Mouse (Mus musculus): Measurements from ENCODE around the gene Phyh.

Gene Phyh

DNA sequence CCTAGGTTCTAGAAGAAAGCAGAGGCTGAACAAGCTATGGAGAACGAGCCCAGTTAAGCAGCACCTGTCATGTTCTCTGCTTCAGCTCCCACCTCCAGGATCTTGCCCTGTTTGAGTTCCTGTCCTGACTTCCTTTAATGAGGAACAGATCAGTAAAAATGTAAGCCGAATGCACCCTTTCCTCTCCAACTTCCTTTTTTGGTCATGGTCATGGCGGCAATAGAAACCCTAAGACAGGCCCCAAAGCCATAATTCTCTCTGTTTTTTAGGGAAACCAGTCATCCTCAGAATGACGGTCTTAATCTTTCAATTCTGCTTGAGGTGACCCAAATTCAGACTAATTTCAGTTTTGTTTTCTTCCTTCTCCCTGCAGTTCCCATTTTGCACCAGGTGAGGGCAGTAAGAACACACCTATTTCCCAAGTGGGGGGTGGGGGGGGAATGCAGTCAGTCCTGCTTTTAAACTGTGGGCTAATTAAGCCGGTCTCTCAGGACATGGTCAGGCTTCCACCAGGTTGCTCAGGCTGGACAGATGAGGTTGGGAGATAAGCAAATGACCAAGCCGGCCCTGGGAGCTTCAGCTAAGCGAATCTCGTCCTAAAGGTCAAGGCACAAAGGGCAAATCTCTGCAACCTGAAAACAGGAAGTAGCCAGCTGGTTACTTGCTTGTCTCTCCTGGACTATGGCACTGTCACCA is 1.3 kb upstream of the Phyh start:
- DNase-seq: peak; percentile 74 to 78

DNA sequence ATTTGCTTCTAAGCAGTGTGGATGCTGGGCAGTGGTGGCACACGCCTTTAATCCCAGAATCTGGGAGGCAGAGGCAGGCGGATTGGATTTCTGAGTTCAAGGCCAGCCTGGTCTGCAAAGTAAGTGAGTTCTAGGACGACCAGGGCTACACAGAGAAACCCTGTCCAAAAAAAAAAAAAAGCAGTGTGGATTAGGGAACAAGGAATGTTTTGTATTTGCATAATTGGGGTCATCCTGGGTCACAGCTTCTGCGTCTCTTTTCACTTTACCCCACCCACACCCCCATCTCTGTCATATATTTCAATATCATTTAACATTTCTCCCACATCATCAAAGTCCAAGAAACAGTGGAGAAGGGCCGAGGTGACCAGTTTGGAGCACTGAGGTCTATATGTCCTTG is 2.2 kb downstream of the Phyh start:
- no peak for DNase-seq

DNA sequence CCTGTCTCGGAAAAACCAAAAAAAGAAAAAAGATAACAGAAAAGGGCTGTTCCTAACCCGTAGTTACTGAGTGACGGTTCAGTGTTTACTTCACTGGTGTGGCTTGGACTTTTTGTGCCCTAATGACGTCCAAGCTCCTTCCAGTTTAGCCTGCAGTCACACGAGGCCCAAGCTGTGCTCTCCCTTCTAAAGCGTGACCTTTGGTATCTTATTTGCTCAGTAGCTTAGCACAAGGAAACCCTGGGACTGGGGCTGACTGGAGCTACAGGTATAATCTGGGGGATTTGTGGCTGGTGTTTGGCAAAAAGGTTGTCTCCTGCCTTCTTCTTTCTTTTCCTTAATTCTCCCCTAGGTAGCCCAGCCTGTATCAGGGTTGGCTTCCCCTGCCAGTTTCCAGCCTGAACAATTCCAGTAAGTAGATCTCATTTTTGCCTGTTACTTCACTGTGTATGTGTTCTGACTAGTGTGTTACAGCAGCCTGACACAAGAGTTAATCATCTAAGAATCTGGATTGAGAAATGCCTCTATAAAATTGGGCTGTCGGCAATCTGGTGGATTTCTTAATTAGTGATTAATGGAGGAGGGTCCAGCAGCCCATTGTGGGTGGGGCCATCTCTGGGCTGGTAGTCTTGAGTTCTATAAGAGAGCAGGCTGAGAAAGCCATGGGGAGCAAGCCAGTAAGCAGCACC is 3.8 kb downstream of the Phyh start:
- DNase-seq: peak; percentile 55 to 68

DNA sequence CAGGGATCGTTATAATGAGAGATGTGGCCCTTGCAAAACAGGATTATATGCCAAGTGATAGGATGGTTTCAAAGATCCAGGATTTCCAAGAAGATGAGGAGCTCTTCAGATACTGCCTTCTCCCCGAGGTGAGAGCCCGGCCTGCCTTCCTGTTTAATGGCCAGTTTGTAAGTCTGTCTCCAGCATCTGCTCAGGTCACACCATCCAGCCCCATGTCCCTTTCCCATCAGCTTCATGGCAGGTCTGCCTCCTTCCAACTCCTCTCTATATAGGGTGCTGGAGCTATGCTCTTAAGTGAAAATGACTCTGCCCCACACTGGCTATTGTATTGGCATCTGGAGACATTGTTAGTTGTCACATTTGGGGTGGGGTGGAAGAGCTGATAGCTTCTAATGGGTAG is 8.6 kb downstream of the Phyh start:
- DNase-seq: no peak

DNA sequence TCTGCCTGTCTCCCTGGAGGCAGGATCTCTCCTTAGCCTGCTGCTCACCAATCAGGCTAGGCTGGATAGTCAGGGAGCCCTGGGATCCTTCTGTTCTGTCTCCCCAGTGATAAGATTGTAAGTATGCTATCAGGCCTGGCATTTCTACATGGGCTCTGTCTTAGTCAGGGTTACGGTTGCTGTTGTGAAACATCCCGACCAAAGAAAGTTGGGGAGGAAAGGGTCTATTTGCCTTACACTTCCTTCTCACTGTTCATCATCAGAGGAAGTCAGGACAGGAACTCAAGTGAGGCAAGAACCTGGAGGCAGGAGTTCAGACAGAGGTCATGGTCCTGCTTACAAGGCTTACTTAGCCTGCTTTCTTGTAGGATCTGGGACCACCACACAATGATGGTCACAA is 10.4 kb downstream of the Phyh start:
- DNase-seq: no peak

DNA sequence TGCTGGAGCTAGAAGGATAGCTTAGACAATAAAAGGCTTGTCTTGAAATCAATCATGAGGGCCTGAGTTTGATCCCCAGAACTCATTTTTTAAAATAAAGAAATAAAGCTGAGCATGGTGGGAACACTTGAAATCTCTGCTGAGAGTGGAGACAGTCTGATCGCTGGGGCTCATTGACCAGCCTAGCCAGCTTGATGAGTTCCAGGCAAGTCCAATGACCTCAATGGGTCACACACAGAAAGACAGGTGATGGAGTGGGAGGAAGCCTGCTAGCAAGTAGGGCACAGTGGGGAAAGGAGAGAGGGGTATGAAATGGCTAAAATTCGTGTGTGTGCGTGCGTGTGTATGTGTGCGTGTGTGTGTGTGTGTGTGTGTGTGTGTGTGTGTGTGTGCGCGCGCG is 15.7 kb downstream of the Phyh start:
- no peak for DNase-seq

DNA sequence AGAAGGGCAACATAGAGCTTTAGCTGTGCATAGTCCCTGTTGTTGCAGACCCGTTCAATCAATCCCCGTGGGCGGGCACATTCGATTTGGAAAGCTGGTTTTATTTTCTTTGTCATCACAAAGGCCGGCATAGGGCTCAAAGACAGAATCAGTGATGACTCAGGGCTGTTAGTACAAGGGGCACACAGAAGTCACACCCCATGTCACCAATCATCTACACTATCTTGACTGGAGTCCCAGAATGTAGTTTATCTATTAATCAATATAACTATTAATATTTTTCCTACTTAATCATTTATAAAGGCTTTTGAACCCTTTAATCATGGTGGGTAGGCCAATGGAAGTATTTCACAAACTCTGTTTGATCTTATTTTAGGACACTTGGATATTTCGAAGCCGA is 19.1 kb downstream of the Phyh start:
- DNase-seq: no peak

DNA sequence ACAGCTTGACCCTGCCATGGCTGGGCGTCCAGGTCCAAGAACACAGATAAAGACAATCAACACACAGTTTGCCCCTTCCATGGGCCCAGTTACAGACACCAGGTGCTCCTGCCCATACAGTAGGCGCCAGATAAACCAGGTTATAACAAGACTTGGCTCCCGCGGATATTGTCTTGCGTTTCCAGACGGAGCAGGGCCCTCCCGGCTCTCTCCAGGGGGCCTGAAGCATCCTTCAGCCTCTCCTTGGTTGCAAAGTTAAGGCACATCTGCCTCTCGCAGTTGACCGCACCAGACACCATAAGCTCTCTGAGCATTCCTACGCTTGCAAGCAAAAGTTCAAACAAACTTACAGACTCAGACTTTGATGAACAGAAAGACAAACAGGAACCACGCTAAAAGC is 22.0 kb downstream of the Phyh start:
- no peak for DNase-seq

DNA sequence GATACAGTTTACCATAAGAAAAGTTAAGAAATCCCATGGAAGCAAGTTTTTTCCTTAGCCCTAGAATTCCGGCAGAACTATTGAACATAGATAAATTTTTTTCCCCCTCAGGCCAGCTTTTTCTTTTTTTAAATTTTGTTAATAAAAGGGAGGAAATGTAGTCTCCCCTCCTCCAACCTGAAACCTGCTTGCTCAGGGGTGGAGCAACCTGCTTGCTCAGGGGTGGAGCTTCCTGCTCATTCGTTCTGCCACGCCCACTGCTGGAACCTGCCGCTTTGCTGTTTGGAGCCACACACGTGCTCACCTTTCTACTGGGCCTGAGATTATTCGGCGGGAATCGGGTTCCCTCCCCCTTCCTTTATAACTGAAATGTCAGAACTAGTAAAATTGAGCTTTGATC is 30.9 kb downstream of the Phyh start:
- peak in 1 of 2 experiments; percentile 25 for DNase-seq

DNA sequence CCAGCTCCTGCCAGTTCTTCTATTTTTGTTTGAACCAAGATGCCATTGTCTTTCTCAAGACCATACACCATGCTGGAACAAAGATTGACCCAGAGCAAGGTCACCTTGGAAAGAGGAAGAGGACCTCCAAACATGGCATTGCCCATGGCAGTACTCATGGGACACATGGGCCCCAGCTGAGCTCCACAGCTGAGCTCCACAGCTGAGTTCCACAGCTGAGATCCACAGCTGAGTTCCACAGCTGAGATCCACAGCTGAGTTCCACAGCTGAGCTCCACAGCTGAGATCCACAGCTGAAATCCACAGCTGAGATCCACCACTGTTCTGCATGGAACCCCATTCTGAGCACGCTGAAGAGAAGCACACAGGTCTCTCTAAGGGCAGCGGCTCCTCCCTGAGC is 32.2 kb downstream of the Phyh start:
- DNase-seq: no peak

DNA sequence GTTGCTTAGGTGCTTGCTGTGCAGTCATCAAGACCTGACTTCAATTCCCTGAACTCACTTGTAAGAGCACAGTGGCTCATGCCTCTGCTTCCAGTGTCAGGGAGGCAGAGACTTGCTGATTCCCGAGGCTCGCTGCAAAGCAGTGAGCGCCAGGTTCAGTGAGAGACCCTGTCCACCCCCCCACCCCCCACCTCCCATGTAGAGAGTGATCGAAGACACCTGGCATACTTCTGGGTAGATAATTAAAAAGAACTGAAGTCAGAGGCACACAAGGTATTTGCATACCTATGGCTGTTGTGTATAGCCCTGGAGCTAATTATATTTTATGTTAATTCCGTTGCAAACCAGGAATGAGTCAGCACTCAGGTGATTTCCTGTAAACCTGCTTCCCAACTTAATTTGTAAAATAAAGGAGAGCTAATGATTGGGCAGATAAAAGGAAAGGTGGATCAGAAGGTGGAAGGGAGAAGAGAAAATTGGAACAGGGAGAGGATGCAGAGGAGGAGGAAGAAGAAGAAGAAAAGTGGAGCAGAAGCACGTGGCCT is 35.5 kb downstream of the Phyh start:
- DNase-seq: no peak

DNA sequence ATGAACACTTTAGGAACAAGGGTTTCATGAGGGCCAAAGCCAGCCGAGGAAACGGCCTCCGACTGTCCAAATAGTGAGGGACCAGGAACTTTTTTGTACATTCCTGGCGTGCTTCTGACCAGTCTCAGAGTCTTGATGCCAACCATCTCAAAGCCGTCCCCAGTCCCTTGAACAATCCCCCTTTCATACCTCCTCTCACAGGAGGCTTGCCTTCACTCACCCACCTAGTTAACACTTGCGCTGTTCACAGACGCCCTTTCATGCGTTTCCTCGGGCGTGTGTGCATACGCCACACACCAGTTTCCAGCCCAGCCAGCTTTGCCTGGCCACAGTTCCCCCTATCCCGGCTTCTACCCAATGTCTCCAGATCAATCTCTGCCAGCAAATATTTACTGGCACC is 39.2 kb downstream of the Phyh start:
- no peak for DNase-seq

DNA sequence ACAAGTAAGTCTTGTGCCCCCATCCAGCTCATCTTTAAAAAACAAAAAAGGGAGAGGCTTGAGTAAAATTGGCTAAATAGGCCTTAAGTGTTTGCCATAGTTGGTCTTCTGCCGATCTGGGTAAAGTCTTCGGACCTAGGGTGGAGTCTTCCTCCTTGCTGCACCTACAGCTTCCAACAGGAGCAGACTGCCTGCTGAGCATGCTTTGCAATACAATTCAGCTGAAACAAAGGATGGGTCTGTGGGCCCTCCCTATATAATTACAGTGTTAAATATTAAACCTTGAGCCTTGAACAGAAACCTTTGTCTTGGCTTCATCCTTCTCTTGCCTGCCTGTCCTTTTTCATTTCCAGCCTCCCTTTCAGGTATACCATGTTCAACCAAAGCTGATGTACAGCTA is 49.0 kb downstream of the Phyh start:
- no peak for DNase-seq

DNA sequence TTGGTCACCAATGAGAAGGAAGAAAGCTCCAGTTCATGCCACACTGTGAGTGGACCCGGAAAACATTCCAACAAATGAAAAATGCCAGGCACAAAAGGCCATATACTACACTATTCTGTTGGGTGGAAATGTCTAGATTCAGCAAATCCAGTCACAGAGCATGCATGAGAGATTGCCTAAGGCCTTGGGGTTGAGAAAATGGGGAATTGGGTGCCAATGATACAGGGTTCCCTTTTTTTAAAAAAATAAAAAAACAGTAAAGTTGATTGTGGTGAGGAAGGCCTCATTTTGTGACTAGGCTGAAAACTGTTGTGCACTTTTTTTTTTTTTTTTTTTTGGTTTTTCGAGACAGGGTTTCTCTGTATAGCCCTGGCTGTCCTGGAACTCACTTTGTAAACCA is 50.3 kb downstream of the Phyh start:
- DNase-seq: no peak

DNA sequence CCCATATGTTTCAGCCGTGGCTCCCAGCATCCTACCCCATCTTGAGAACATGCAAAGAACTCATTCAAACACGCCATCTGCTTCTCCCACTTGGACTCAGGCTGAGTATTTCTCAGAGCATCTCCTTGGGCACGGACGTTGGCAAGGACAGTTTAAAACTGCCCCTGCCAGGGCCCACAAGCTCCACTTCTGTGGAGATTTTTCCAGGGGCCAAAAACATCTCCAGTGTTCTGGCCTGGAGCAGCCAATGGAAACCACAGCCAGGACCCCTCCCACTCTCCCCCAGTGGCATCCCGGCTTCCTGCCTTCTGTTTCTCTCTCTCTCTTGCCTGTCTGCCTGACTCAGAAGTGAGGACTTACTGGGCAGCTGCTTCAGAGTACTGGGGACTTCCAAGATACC is 57.0 kb downstream of the Phyh start, which contains the start of gene Ucma:
Gene Ucma, plus strand, starts transcription at position 316 of the 400 bp plus-strand sequence.
- DNase-seq: no peak

DNA sequence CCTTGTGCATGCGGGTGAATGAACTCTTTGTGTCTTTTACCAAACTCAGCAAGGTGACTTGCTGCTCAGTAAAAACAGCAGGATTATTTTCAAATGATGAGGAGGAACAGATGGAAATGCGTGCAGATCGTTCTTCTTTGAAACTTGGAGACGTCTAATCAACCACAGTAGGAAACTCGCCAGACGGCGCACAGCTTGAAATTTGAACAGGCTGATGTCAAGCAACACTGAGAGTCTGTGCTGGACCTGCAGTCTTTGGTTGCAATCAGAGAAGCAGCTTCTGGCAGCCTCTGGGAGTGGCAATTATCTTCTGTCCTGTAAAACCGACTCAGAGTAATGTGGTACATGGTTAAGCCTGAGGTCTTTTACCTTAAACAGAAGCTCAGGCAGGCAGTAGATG is 59.3 kb downstream of the Phyh start:
- DNase-seq: no peak

DNA sequence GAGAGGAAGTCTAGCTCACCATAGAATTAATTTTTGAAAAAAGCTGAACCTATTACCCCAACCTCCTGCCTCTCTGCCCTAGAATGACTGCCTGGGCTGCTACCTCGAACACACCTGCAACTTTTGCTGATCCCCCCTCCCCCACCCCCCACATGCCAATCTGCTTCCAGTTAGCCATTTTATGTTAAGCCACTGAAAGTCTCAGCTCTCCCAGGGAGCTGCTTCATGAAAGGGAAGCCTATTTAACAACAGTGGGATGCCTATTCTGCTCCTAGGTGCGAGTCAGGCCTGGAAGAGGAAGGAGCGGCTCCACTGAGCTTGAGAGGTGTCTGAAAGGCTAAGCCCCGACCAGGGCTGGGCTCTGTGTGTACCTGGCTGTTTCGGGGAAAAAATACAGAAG is 65.2 kb downstream of the Phyh start:
- DNase-seq: no peak

DNA sequence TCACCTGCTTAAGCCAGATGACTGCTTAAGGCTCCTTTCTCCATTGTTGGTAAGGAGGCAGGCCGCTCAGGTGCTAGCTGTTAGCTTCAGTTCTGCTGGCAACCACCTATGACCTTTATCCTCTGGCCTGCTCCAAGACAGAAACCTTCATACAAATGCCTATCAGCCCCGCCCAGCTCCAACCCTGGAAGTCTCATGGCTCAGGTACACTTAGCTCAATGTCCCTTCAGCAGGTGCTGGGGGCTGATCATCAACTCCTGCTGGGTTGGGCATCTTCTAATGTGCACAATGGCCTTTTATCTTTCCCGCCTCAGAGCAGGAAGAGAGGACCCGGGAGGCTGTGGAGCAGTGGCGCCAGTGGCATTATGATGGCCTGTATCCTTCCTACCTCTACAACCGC is 66.2 kb downstream of the Phyh start:
- DNase-seq: no peak

DNA sequence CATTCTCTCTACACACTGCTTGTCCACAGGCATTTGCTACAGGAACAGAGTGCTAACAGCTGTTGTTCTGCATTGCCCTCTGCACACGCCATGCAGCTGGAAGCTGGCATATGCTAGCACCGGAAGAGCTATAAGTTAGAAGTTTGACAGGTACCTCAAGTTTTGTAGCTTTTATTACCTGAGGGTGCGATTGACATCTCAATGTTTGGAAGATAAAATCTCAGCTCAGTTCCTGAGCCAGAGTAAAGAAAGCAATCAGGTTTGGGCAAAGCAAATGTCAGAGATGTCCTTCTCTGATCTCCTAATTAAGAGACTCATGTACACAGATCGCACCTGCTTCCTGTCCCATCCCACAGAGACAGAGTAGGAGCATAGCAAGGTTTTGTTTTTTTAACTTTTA is 68.0 kb downstream of the Phyh start:
- no peak for DNase-seq

DNA sequence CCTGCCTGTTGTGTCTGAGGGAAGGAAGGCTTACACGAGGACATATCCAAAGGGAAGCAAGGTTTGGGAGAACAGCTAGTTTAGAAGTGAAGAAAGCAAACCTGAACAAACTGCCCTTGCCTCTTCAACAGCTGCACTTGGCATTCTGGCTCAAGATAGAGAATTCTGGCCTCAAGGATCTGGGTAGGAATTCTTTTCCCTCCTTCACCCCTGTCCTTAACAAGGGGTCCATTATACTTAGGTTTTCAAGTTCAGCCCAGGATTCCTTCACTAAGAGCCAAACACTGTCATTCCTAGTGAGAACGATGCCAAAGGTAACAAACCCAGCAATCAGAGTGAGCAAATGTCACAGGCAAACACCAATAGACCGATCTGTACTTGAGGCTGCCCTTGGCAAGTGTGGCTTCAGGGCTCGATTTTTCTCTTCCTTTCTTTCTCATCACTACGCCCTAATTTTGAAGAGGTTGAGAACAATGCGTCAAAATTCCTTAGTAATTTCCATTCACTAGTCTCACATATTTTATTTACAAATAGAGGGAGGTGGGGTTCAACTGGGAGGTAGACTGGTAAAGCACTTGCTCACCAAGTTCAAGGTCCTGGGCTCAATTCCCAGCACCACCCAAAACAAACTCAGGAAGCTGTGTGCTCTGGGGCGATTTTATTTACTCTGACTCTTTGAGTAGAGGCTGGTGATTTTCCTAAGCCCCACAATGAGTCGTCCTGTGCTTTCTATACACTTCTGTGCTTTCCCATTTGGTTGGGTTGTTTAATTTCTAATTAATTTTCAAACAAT is 68.8 kb downstream of the Phyh start:
- DNase-seq: no peak

Measured in kidney, adult 8-10 months (tissue).